In the genomic region with DNA sequence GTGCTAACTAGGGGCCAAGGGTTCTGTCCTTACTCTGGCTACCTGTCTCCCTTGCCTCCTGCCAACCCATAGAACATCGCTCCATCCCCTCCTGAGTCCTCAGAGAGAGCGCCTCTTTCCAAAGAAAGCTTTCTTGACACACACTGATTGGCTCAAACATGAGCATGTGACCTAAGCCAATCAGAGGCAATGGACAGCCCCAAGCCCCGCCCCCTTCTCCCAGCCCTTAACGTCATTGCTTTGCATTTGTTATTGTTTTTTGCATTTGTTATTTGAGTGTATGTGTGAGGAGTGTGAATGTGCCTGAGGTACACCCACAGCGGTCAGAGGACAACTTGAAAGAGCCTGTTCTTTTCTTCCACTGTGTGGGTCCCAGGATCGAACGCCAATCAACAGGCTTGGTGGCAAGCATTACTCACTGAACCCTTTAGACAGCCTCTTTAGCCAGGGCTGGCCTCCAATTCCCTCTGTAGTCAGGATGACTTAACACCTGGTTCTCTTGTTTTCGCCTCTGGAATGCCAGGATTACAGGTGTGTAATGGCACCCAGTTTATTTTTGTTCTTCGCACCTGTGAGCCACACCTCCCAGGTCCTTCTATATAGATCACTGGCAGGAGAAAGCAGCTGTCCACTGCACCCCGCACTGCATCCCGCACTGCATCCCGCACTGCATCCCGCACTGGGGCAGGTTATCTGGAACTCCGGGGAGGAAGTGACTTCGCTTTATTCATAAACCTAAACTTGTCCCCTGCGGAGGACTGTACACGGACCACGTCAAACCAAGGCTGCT, we compare ENCODE assay signal across 8 mouse cellular contexts. TPM values are rescaled to one million over a fixed set of nuclear protein-coding genes. Genes with fewer than 3 reads are reported as not detected.
DNase-seq lines count a peak whose midpoint lies in the region; ATAC-seq and TF ChIP-seq lines count a peak whose summit lies in the region.

No protein-coding gene starts in this region.

- 60% methylated on average over 18 of the region's 18 CpGs for WGBS in forebrain, embryonic 16.5 days
- 61% methylated on average over 18 of the region's 18 CpGs for WGBS in midbrain, embryonic 12.5 days

- peak overlapping the region; percentile 5; the same call in 1 of the 2 replicates for H3K27ac ChIP-seq in gastrocnemius, adult 2 months
- no peak overlapping the region for H3K27ac ChIP-seq in forebrain, embryonic 16.5 days (ENCODE audit: low read length)
- no peak overlapping the region for H3K27ac ChIP-seq in midbrain, embryonic 12.5 days (replicated peaks)

- H3K4me1 ChIP-seq in forebrain, embryonic 16.5 days (replicated peaks; ENCODE audit: control insufficient read depth, insufficient read depth, low read length) = no peaks in the 10 kb centered on the region
- peaks cover 5% of the 10 kb centered on the region; the same call in 1 of the 2 replicates for H3K4me1 ChIP-seq in midbrain, embryonic 12.5 days

- H3K4me2 ChIP-seq in forebrain, embryonic 16.5 days (ENCODE audit: low read length) = peak overlapping the region; percentile 56
- H3K4me2 ChIP-seq in midbrain, embryonic 12.5 days (replicated peaks) = peak overlapping the region; percentile 51

- H3K36me3 ChIP-seq in forebrain, embryonic 16.5 days (ENCODE audit: control insufficient read depth, insufficient read depth) = no peaks in the 10 kb centered on the region
- no peaks in the 10 kb centered on the region for H3K36me3 ChIP-seq in midbrain, embryonic 12.5 days

- intact Hi-C loops in gastrocnemius, adult 2 months (cut with DNase I) = no loop called here
- intact Hi-C loops in gastrocnemius, postnatal 14 days (cut with DNase I; ENCODE audit: low total_unique reads) = no loop called here

- peak; percentile 85 for ATAC-seq in forebrain, embryonic 16.5 days
- ATAC-seq in midbrain, embryonic 12.5 days (ENCODE audit: low FRiP score, low read depth) = peak; percentile 82

- H3K27me3 ChIP-seq in forebrain, embryonic 16.5 days (replicated peaks; ENCODE audit: control insufficient read depth, insufficient read depth, low read length) = no peaks in the 10 kb centered on the region
- no peaks in the 10 kb centered on the region for H3K27me3 ChIP-seq in midbrain, embryonic 12.5 days

- DNase-seq in gastrocnemius, adult 2 months = no peak
- DNase-seq in gastrocnemius, postnatal 14 days = no peak
- DNase-seq in ES-CJ7 (ENCODE audit: low read depth, low spot score) = peak; percentile 62
- no peak for DNase-seq in spleen, postnatal 36 days (ENCODE audit: low spot score in 2 of 2)
- no peak for DNase-seq in left cerebral cortex, adult 11 months (ENCODE audit: low spot score)
- no peak for DNase-seq in ovary, adult 18-20 months (ENCODE audit: low spot score)

- peak overlapping the region; percentile 49 for H3K9ac ChIP-seq in forebrain, embryonic 16.5 days (replicated peaks; ENCODE audit: low read depth, low read length)
- no peak overlapping the region; the same call in 1 of the 2 replicates for H3K9ac ChIP-seq in midbrain, embryonic 12.5 days (replicated peaks)

- no peak for TF ChIP-seq CTCF in gastrocnemius, adult 2 months (IDR thresholded peaks at IDR 0.05)

- H3K4me3 ChIP-seq in gastrocnemius, adult 2 months = no peak overlapping the region
- H3K4me3 ChIP-seq in forebrain, embryonic 16.5 days (replicated peaks; ENCODE audit: low read length) = peak overlapping the region; percentile 42
- H3K4me3 ChIP-seq in midbrain, embryonic 12.5 days = peak overlapping the region; percentile 38

- H3K9me3 ChIP-seq in forebrain, embryonic 16.5 days (ENCODE audit: control insufficient read depth, low read length) = no peaks in the 10 kb centered on the region
- H3K9me3 ChIP-seq in midbrain, embryonic 12.5 days = no peaks in the 10 kb centered on the region

RNA-seq across cellular contexts. Expression of gene Scarb1, which starts 13.1 kb away (rescaled TPM):
- 10 to 100 TPM; 11.8 to 16.9 TPM for total RNA-seq in gastrocnemius, adult 2 months (2021)
- 10 to 100 TPM; 55.0 to 80.1 TPM for total RNA-seq in gastrocnemius, postnatal 14 days (2021)
- 33.4 and 38.3 TPM in 2 replicates for polyA plus RNA-seq in forebrain, embryonic 16.5 days (2015; fragmentation: Nextera tagmentation; extraction: Ambion mirVana)
- 27.8 and 30.2 TPM in 2 replicates for polyA plus RNA-seq in midbrain, embryonic 12.5 days (2016; fragmentation: Nextera tagmentation; extraction: Ambion mirVana)
